Mouse (Mus musculus): ENCODE measurements at regions not wholly inside any gene's neighbourhood (a gene's known extent, or its start where the extent isn't known, plus 50 kb on each side); places are given as distances from the start of the nearest gene placed in this dataset.

DNA sequence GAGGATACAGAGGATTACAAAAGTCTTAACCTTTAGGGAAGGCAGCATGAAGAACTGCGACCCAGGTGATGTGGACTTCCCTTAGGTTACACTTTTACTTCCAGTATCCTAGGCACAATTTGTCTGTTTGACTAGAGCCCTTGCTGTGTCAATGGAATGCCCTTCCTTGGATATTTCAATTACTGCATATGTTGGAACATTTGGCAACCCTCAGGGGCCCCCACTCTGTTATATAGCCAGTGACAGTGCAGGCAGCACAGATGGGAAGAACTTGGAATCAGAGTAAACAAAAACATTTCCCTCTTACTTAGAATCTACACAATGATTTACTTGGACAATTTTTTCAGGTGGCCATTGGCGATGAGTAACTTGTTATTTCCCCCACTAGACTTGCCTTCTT, 82.4 kb downstream of the Izumo3 start:
- no peak for DNase-seq (ENCODE audit: low read depth)

- no peak for DNase-seq (ENCODE audit: low read depth)
Measured at GRCm38 (mm10) chr4:92060973-92061372, 86.1 kb downstream of the Izumo3 start.

DNA sequence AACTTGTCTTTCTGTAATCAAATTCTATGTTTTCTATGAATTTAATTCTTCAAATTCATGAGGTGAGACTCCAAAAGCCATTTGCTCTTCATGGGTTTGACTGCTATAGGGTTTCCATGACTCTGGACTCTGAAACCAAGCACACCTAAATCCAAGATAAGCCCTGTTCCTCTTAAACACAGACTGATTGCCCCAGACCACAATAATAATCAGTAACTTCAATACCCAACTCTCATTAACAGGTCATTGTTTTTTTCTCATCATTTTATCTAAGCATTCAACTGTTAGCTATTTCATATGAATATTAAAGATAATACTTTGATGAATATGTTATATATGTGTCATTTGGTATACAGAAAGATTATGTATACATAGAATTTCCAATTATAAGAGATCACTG, 92.1 kb downstream of the Izumo3 start:
- DNase-seq (ENCODE audit: low read depth): no peak

- DNase-seq (ENCODE audit: low read depth): no peak
Measured at GRCm38 (mm10) chr4:92024498-92025113, 122.4 kb downstream of the Izumo3 start.

DNA sequence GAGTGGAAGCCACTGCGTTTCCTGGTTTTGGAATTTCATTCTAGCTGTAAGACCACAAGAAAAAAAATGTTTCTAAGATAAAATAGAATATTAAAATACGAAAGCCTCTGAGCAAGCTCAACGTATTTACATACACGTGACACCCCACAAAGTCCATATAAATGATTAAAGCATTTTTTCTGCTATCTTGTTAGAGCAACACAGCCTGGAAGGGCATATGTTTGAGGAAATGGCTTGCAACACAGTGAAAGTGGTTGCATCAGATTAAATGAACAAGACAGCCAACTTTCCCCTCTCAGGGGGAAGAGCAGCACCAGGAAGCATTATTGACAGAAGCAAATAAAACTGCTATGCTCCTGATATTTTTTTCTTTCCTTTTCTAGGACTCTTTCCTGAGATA, 146.8 kb downstream of the Izumo3 start:
- peak; percentile 6 for DNase-seq (ENCODE audit: low read depth)

GRCm38 (mm10) chr4:91989381-91989780, 157.7 kb downstream of the Izumo3 start:
- no peak for DNase-seq (ENCODE audit: low read depth)
